Mouse (Mus musculus) myocyte (in vitro differentiated cells): Measurements from ENCODE around the gene Ppox. TPM values are rescaled to one million over a fixed set of nuclear protein-coding genes. Genes with fewer than 3 reads are reported as not detected.
A peak's percentile ranks its signal among the peaks of the same experiment; 100 is the strongest.

Experiments
- H3K27me3 ChIP-seq: one replicate; pipeline ENCODE4 v1.6.1; 2011; ENCODE audit not compliant: control insufficient read depth, insufficient read depth, insufficient read length
- H3K36me3 ChIP-seq: one replicate; pipeline ENCODE4 v1.6.1; 2011; ENCODE audit not compliant: control insufficient read depth, insufficient read depth
- H3K4me2 ChIP-seq: one replicate; pipeline ENCODE4 v1.6.1; 2011; ENCODE audit warnings: low read depth, control low read depth
- H3K4me3 ChIP-seq: one replicate; pipeline ENCODE4 v1.5.1; 2011; ENCODE audit warnings: mild to moderate bottlenecking, control low read depth, moderate library complexity
- H3K79me2 ChIP-seq: one replicate; pipeline ENCODE4 v1.6.1; 2011; ENCODE audit not compliant: control insufficient read depth, insufficient read depth
- H3ac ChIP-seq: one replicate; pipeline ENCODE4 v1.6.1; 2011; ENCODE audit not compliant: control insufficient read depth, insufficient read length
- CEBPB ChIP-seq: IDR thresholded peaks from 2 replicates; pipeline ENCODE4 v1.6.1; 2011; ENCODE audit warnings: mild to moderate bottlenecking, moderate library complexity; ENCODE audit not compliant: poor library complexity, insufficient read depth, severe bottlenecking
- E2F4 ChIP-seq: IDR thresholded peaks from one replicate; pipeline ENCODE4 v1.6.1; 2011; ENCODE audit warnings: mild to moderate bottlenecking, control low read depth, moderate library complexity; ENCODE audit not compliant: insufficient read depth
- MAX ChIP-seq: IDR thresholded peaks from one replicate; pipeline ENCODE4 v1.6.1; 2011; ENCODE audit warnings: low read depth, mild to moderate bottlenecking, control low read depth
- MYOD1 ChIP-seq, 3 experiments: IDR thresholded peaks; one replicate each; pipeline ENCODE4 v1.6.1; 2011; ENCODE audit warnings: control low read depth in 2 of 3, low read depth in 2 of 3, mild to moderate bottlenecking in 2 of 3, moderate library complexity in 1 of 3; ENCODE audit not compliant: insufficient read length in 2 of 3, control insufficient read depth in 1 of 3
- MYOG ChIP-seq, 3 experiments: IDR thresholded peaks; one replicate each; pipeline ENCODE4 v1.6.1; 2011; ENCODE audit warnings: control low read depth in 2 of 3, low read depth in 2 of 3, mild to moderate bottlenecking in 2 of 3; ENCODE audit not compliant: insufficient read length in 2 of 3, control insufficient read depth in 1 of 3, insufficient read depth in 1 of 3
- POLR2A ChIP-seq: IDR thresholded peaks from one replicate; pipeline ENCODE4 v1.6.1; 2011; ENCODE audit warnings: low read depth, mild to moderate bottlenecking, control low read depth, moderate library complexity; ENCODE audit not compliant: insufficient read length
- POLR2AphosphoS2 ChIP-seq: IDR thresholded peaks from one replicate; pipeline ENCODE4 v1.6.1; 2011; ENCODE audit warnings: low read depth, control low read depth; ENCODE audit not compliant: insufficient read length
- REST ChIP-seq: IDR thresholded peaks from one replicate; pipeline ENCODE4 v1.6.1; 2011; ENCODE audit warnings: mild to moderate bottlenecking, control low read depth, moderate library complexity; ENCODE audit not compliant: insufficient read depth, insufficient read length
- SRF ChIP-seq: IDR thresholded peaks from one replicate; pipeline ENCODE4 v1.6.1; 2011; ENCODE audit warnings: low read depth; ENCODE audit not compliant: control insufficient read depth, insufficient read length
- TCF12 ChIP-seq: IDR thresholded peaks from one replicate; pipeline ENCODE4 v1.6.1; 2011; ENCODE audit warnings: mild to moderate bottlenecking, control low read depth; ENCODE audit not compliant: poor library complexity, insufficient read depth, severe bottlenecking
- TCF3 ChIP-seq: IDR thresholded peaks from one replicate; pipeline ENCODE4 v1.6.1; 2011; ENCODE audit warnings: low read depth, control low read depth; ENCODE audit not compliant: insufficient read length
- USF1 ChIP-seq: IDR thresholded peaks from one replicate; pipeline ENCODE4 v1.6.1; 2011; ENCODE audit warnings: low read depth, mild to moderate bottlenecking, control low read depth, moderate library complexity
- polyA plus RNA-seq: library from polyadenylated mRNA; unstranded; fragments of >200 nt; fragmentation: generic; extraction: Trizol; gene quantifications from one replicate; pipeline ENCODE4 v1.2.1, GENCODE M21; 2012; ENCODE audit warnings: missing spikeins

Gene Ppox
- polyA plus RNA-seq, 1 experiment: 11.7 TPM

GRCm38 (mm10) chr1:171286517-171286916 is 5.5 kb upstream of the Ppox start:
- peak overlapping the region; percentile 52 for H3K4me3 ChIP-seq
- H3ac ChIP-seq: no peak overlapping the region
- peak overlapping the region; percentile 92 for H3K4me2 ChIP-seq
- peaks cover 17% of the 10 kb centered on the region for H3K79me2 ChIP-seq
- H3K27me3 ChIP-seq: no peaks in the 10 kb centered on the region
- TF ChIP-seq E2F4 (no peak), MYOD1 (IDR thresholded peaks at IDR 0.05; ENCODE audit: control insufficient read depth in 1 of 3, insufficient read length in 2 of 3, low read depth in 2 of 3) (no peak), TCF3 (no peak), POLR2A (no peak), SRF (no peak), TCF12 (no peak), CEBPB (no peak), POLR2AphosphoS2 (no peak), MAX (no peak), REST (no peak), MYOG (IDR thresholded peaks at IDR 0.05; ENCODE audit: control insufficient read depth in 1 of 3, insufficient read depth in 1 of 3, insufficient read length in 2 of 3, low read depth in 2 of 3) (no peak), USF1 (no peak)
- H3K36me3 ChIP-seq: peaks cover 6% of the 10 kb centered on the region

DNA sequence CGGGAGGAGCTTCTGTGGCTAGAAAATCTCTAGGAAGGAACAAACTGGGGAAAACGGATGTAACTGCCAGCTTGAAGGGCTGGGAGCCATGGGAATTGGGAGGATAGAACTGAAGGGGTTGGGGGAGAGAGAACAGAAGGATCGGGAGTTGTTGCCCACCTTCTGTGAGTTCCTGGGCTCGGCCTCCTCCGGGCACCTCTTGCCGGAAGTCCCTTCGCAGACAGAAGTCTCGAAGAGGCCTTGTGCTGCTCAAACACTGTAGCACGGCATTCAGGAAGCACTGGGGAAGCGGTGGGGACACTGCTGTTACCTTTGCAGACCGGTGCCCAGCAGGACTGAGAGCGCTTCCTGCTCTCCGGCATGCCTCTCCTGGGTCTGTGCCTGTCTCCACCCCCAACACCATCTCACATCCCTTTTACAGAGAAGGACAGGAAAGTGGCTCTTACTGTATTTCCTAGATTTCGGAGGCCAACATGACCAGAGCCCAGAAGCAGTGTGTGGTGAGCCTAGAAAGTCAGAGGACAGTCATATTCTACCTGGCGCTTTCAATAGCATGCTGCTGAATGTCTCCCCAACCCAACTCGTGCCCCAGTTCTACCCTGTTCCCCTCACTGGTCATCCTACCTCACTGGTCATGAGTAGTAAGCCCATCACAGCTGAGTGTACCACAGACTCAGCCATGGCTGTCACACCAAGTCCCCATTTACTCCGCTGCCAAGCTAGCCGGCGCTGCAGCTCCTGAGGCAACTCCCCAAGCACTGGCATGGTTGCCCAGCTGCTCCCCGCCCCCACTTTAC is 4.3 kb upstream of the Ppox start:
- Histone ChIP-seq H3K4me3 (no peak overlapping the region), H3K36me3 (peaks cover 6% of the 10 kb centered on the region), H3K79me2 (peaks cover 10% of the 10 kb centered on the region), H3ac (no peak overlapping the region), H3K27me3 (no peaks in the 10 kb centered on the region), H3K4me2 (no peak overlapping the region)
- no peak for TF ChIP-seq TCF3
- TF ChIP-seq POLR2AphosphoS2: peak; percentile 25

GRCm38 (mm10) chr1:171284491-171284890 is 3.5 kb upstream of the Ppox start:
- Histone ChIP-seq H3K4me2 (no peak overlapping the region), H3K36me3 (peaks cover 3% of the 10 kb centered on the region), H3K4me3 (no peak overlapping the region), H3K79me2 (peaks cover 10% of the 10 kb centered on the region), H3ac (no peak overlapping the region), H3K27me3 (no peaks in the 10 kb centered on the region)
- TF ChIP-seq REST (no peak), E2F4 (no peak), SRF (no peak), MYOG (IDR thresholded peaks at IDR 0.05; ENCODE audit: control insufficient read depth in 1 of 3, insufficient read depth in 1 of 3, insufficient read length in 2 of 3, low read depth in 2 of 3) (no peak), MAX (no peak), TCF12 (no peak), TCF3 (no peak), POLR2A (no peak), CEBPB (no peak), POLR2AphosphoS2 (no peak), MYOD1 (IDR thresholded peaks at IDR 0.05; ENCODE audit: control insufficient read depth in 1 of 3, insufficient read length in 2 of 3, low read depth in 2 of 3) (no peak), USF1 (no peak)

DNA sequence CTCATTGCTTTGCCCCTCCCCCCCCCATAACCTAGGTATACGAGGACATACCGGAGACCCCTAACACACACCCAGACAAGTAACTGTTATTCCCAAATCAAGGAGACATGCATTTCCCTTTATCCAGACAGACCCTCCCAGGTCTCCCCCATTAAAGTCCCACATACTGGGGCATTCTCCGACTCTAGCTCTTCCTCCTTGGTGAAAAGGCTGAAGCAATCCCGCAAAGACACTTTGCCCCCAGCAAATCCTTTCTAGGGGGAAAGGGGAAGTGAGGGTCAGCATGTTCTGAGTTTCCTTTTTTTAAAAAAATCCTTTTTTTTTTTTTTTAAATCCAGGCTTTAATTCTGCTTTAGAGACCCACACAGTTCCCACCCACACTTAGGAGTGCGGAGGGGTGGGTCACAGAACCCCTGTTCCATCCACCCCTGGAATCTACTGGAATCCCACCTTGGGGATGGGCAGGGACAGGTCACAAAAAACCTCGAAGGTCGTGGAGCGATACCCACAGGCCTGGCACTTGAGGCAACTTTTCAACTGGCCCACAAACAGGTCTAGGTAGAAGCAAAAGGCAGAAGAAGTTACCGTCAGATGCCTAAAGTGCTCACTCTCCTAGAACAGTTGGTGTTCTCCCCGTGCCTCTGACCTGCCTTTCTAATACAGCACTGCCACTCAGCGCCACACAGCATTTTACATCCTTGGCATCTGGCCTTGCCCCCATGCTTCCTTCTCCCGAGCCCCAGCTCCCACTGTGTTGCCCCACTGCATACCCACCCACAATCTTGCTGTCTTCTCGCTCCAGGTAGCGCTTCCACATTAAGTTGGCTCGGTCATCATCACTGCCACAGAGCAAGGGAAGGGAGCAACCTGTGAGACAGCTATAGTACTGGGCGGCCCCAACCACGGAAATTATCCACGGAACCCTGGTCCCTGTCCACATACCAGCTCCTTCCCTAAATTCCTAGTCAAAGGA is 2.5 kb upstream of the Ppox start:
- H3ac ChIP-seq: no peak overlapping the region
- no peaks in the 10 kb centered on the region for H3K27me3 ChIP-seq
- H3K4me3 ChIP-seq: no peak overlapping the region
- peaks cover 3% of the 10 kb centered on the region for H3K36me3 ChIP-seq
- TF ChIP-seq REST (no peak), POLR2AphosphoS2 (peak; percentile 2)
- H3K79me2 ChIP-seq: peaks cover 10% of the 10 kb centered on the region
- no peak overlapping the region for H3K4me2 ChIP-seq

GRCm38 (mm10) chr1:171282086-171282805 is 1.3 kb upstream of the Ppox start:
- H3K36me3 ChIP-seq: peaks cover 3% of the 10 kb centered on the region
- H3K4me2 ChIP-seq: peak overlapping the region; percentile 71
- no peaks in the 10 kb centered on the region for H3K27me3 ChIP-seq
- peak overlapping the region; percentile 60 for H3K4me3 ChIP-seq
- H3ac ChIP-seq: no peak overlapping the region
- TF ChIP-seq POLR2AphosphoS2 (no peak), POLR2A (no peak), CEBPB (no peak), E2F4 (no peak), MAX (no peak), MYOD1 (IDR thresholded peaks at IDR 0.05; ENCODE audit: control insufficient read depth in 1 of 3, insufficient read length in 2 of 3, low read depth in 2 of 3) (no peak), USF1 (no peak), MYOG (IDR thresholded peaks at IDR 0.05; ENCODE audit: control insufficient read depth in 1 of 3, insufficient read depth in 1 of 3, insufficient read length in 2 of 3, low read depth in 2 of 3) (no peak), TCF3 (no peak), TCF12 (no peak), REST (no peak), SRF (no peak)
- peaks cover 8% of the 10 kb centered on the region for H3K79me2 ChIP-seq
